Mouse (Mus musculus) limb, embryonic 14.5 days (tissue): ENCODE measurements around the gene Dph5. TPM values are rescaled to one million over a fixed set of nuclear protein-coding genes. Genes with fewer than 3 reads are reported as not detected.

ENCODE experiments used
- ATAC-seq: fragments of 200-750 bp; cut with Nextera tagmentation; 2 replicates; pipeline ENCODE4 v1.8.0; 2017; ENCODE audit warnings: low read depth, moderate number of reproducible peaks, moderate TSS enrichment; ENCODE audit not compliant: low FRiP score
- DNase-seq: peaks from one replicate; pipeline ENCODE4 v3.0.0-alpha.2; 2015; ENCODE audit warnings: low spot score
- H3K27ac ChIP-seq: fragments of 300-500 bp; sonication (generic); replicated peaks from 2 replicates; pipeline ENCODE4 v1.5.1; 2014; ENCODE audit warnings: low read depth, mild to moderate bottlenecking, low read length, moderate library complexity, mixed read lengths
- H3K27me3 ChIP-seq: fragments of 300-500 bp; sonication (generic); 2 replicates; pipeline ENCODE4 v1.6.1; 2014; ENCODE audit warnings: low read length, mixed read lengths; ENCODE audit not compliant: control insufficient read depth, insufficient read depth
- H3K36me3 ChIP-seq: fragments of 300-500 bp; sonication (generic); 2 replicates; pipeline ENCODE4 v1.6.1; 2014; ENCODE audit warnings: mild to moderate bottlenecking, low read length, moderate library complexity, mixed read lengths; ENCODE audit not compliant: control insufficient read depth, insufficient read depth
- H3K4me1 ChIP-seq: fragments of 300-500 bp; sonication (generic); 2 replicates; pipeline ENCODE4 v1.6.1; 2014; ENCODE audit warnings: antibody characterized with exemption, low read length, mixed read lengths; ENCODE audit not compliant: control insufficient read depth, insufficient read depth
- H3K4me2 ChIP-seq: fragments of 300-500 bp; sonication (generic); replicated peaks from 2 replicates; pipeline ENCODE4 v1.6.1; 2014; ENCODE audit warnings: low read depth, mild to moderate bottlenecking, low read length, moderate library complexity; ENCODE audit not compliant: severe bottlenecking
- H3K4me3 ChIP-seq: fragments of 300-500 bp; sonication (generic); replicated peaks from 2 replicates; pipeline ENCODE4 v1.5.1; 2014; ENCODE audit warnings: low read length
- H3K9ac ChIP-seq: fragments of 300-500 bp; sonication (generic); 2 replicates; pipeline ENCODE4 v1.6.1; 2014; ENCODE audit warnings: mild to moderate bottlenecking, low read depth, low read length, moderate library complexity; ENCODE audit not compliant: severe bottlenecking
- H3K9me3 ChIP-seq: fragments of 300-500 bp; sonication (generic); 2 replicates; pipeline ENCODE4 v1.6.1; 2016; ENCODE audit warnings: low read length; ENCODE audit not compliant: control insufficient read depth
- POLR2A ChIP-seq: fragments of 200-500 bp; IDR thresholded peaks from 2 replicates; pipeline ENCODE4 v1.8.0; 2012; ENCODE audit warnings: inconsistent platforms, mild to moderate bottlenecking, moderate library complexity, borderline replicate concordance; ENCODE audit not compliant: insufficient read depth, insufficient read length; ENCODE audit errors: extremely low read depth
- WGBS: fragments of 180-500 bp; shearing (Covaris S2); extraction: QIAGEN DNeasy Blood & Tissue Kit; methylation state at CpG from one replicate; pipeline ENCODE4 v1.1.7; 2014; 5-methylcytosine and 5-hydroxymethylcytosine counted together
- polyA plus RNA-seq, 2 experiments: library from polyadenylated mRNA; depleted of rRNA in 1 of 2; stranded (reverse) in 1 of 2; unstranded in 1 of 2; fragments of >200 nt; fragmentation: Nextera tagmentation in 1 of 2; extraction: Ambion mirVana in 1 of 2; gene quantifications; 2 replicates each; pipeline versions ENCODE4 v1.2.1 to v1.2.3; 2012 to 2014

The Dph5 gene
- polyA plus RNA-seq, 2 experiments: 13.0 to 23.9 TPM

DNA sequence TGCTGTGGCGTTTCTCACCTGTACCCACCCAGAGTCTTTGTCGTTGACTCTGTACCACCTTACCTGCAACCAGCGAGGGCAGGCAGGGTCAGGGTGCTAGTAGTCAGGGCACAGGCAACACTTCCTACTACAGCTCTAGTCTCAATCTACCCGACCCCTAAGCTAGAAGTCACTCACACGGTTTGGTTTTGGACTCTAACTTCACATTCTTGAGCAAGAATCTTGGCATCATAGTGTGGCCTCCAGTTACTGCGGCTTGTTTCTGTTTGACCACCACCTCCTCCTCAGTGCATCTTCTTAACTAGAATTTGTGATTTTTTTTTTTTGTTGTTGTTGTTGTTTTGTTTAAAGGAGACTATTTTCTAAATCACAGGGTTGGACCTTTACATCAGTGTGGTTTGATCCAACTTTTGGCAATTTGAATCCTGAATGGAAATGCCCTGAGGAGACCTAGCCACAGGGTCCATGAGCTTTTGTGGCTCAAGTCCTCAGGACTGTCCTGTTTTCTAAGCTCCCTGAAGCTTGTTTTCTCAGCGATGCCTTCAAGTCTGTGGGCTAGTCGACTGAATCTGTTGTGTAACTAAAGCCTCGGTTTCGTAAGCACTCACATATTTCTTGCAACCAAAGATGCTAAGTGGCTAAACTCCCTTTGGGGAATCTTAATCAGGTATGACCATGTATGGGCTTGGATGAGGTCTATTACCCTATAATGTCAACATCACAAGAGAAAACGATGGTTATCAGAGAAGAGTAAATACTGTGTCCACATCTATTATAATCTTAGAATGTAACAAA lies 38.8 kb upstream of the Dph5 start:
- Histone ChIP-seq H3K36me3 (no peaks in the 10 kb centered on the region), H3K27ac (no peak overlapping the region), H3K4me1 (no peaks in the 10 kb centered on the region), H3K27me3 (no peaks in the 10 kb centered on the region), H3K9ac (no peak overlapping the region), H3K9me3 (no peaks in the 10 kb centered on the region), H3K4me2 (no peak overlapping the region), H3K4me3 (no peak overlapping the region)
- no peak for DNase-seq
- no peak for TF ChIP-seq POLR2A
- WGBS: 86% methylated on average over 11 of the region's 11 CpGs
- ATAC-seq: no peak

DNA sequence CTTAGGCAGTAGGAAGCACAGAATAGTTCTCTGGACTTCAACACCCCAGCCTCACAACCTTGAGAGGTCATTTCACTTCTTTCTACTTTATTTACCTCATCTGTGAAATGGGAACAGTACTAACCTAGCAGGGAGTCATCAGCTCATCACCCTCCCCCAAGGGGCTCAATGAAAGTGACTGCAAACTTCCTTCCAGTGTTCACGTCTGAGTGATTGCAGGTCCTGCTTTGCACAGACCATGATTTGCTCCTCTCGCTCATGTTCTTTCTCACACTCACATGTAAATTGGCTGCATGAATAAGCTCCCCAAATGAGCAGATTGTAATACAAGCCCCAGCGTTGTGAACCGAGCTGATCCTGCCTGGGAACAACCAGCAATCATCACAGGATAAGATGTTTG lies 36.7 kb upstream of the Dph5 start:
- 61% methylated on average over 4 of the region's 4 CpGs for WGBS
- H3K4me1 ChIP-seq: no peaks in the 10 kb centered on the region
- no peak overlapping the region for H3K27ac ChIP-seq
- H3K9ac ChIP-seq: no peak overlapping the region
- TF ChIP-seq POLR2A: no peak
- DNase-seq: no peak
- no peak overlapping the region for H3K4me3 ChIP-seq
- H3K4me2 ChIP-seq: no peak overlapping the region
- no peak for ATAC-seq
- no peaks in the 10 kb centered on the region for H3K27me3 ChIP-seq
- no peaks in the 10 kb centered on the region for H3K9me3 ChIP-seq
- no peaks in the 10 kb centered on the region for H3K36me3 ChIP-seq

DNA sequence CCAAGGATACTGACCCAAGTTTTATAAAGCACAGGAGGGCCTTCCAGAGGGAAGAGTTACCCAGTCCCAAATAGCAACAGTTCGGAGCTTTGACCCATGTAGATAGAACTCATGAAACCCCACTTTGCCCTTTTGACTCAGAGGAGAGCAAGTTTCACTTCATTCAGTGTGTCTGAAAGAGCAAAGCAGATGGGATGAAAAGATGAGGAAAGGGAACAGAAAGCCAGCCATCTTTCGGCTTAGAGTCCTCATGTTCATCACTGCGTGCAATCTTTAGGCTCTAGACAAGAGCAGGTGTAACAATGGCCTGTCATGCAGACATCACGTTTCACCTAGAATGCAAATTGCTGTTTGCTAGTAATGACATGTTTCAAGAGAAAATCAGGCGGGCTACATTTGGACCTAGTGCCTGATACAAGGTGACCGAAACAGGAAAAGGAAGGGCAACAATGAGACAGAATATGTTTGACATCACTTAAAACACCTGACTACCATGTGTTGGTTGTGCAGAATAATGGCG lies 32.9 kb upstream of the Dph5 start:
- no peaks in the 10 kb centered on the region for H3K36me3 ChIP-seq
- no peaks in the 10 kb centered on the region for H3K27me3 ChIP-seq
- ATAC-seq: no peak
- no peak for DNase-seq
- H3K9ac ChIP-seq: no peak overlapping the region
- no peaks in the 10 kb centered on the region for H3K4me1 ChIP-seq
- no peak overlapping the region for H3K4me3 ChIP-seq
- 91% methylated on average over 7 of the region's 7 CpGs for WGBS
- H3K4me2 ChIP-seq: no peak overlapping the region
- TF ChIP-seq POLR2A: no peak
- no peak overlapping the region for H3K27ac ChIP-seq
- no peaks in the 10 kb centered on the region for H3K9me3 ChIP-seq

DNA sequence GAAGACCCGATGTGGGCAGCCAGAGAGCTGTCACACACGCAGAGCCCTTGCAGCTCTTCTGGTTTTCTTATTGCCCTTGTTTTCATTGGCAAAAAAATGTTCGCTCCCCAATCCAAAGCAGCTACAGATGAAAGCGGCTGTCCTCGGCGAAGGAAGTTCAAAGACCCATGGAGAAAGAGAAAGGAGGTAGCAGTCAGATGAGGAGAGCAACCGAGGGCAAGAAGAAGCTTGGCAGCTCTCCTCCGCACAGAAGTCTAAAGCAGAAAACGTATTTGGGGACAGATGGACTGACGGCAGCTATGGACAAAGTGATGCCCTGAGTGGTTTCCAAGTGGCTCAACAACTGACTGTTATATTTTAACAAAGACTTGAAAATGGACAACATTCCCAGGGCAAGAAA lies 32.1 kb upstream of the Dph5 start:
- H3K9ac ChIP-seq: no peak overlapping the region
- DNase-seq: no peak
- no peak overlapping the region for H3K4me3 ChIP-seq
- 85% methylated on average over 10 of the region's 10 CpGs for WGBS
- H3K4me1 ChIP-seq: no peaks in the 10 kb centered on the region
- ATAC-seq: no peak
- no peaks in the 10 kb centered on the region for H3K36me3 ChIP-seq
- H3K9me3 ChIP-seq: no peaks in the 10 kb centered on the region
- H3K4me2 ChIP-seq: no peak overlapping the region
- no peaks in the 10 kb centered on the region for H3K27me3 ChIP-seq
- no peak overlapping the region for H3K27ac ChIP-seq
- TF ChIP-seq POLR2A: no peak

DNA sequence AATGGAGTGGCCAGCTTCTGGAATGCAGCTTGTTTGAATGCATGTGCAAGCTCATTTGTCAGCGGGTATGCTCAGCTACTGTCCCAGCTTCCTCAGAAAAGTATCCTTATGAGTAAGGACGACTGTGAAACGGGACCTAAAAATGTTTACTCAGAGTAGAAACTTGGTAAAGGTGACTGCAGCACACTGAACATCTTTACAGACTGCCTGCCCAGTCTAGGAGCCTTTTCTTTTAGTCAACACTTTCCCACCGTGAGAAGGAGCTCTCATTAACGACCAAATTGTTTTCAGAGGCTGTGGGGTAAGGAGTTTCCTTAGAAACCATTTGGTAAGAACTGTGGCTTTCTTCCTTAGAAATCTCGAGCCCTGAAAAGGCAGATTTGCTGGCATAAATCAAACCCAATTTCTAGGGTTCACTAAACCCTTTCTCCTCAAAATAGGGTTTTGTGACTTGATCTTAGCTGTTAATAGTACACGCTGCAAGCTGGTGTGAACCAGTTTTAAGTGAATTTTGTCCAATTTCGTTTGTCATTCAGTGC lies 31.1 kb upstream of the Dph5 start:
- 35% methylated on average over 8 of the region's 8 CpGs for WGBS
- Histone ChIP-seq H3K4me2 (no peak overlapping the region), H3K4me3 (no peak overlapping the region)

More for the DNA sequence above, 31.1 kb upstream of the Dph5 start:
- no peaks in the 10 kb centered on the region for H3K27me3 ChIP-seq
- H3K4me1 ChIP-seq: no peaks in the 10 kb centered on the region
- no peak for DNase-seq
- no peak for ATAC-seq
- H3K9me3 ChIP-seq: no peaks in the 10 kb centered on the region
- TF ChIP-seq POLR2A: no peak
- no peaks in the 10 kb centered on the region for H3K36me3 ChIP-seq
- no peak overlapping the region for H3K9ac ChIP-seq
- no peak overlapping the region for H3K27ac ChIP-seq
